Mouse (Mus musculus) heart, embryonic 15.5 days (tissue): ENCODE measurements around the gene Ccdc138. TPM values are rescaled to one million over a fixed set of nuclear protein-coding genes. Genes with fewer than 3 reads are reported as not detected.
A peak's percentile ranks its signal among the peaks of the same experiment; 100 is the strongest.

Experiments used
- ATAC-seq: fragments of 200-750 bp; cut with Nextera tagmentation; replicated peaks from 2 replicates; pipeline ENCODE4 v1.8.0; 2017; ENCODE audit warnings: low read depth, moderate TSS enrichment; ENCODE audit not compliant: insufficient number of reproducible peaks, insufficient read depth, low FRiP score
- H3K27ac ChIP-seq: fragments of 300-500 bp; sonication (generic); 2 replicates; pipeline ENCODE4 v1.5.1; 2015; ENCODE audit warnings: mild to moderate bottlenecking, inconsistent platforms
- H3K27me3 ChIP-seq: fragments of 300-500 bp; sonication (generic); 2 replicates; pipeline ENCODE4 v1.6.1; 2015; ENCODE audit warnings: inconsistent platforms
- H3K36me3 ChIP-seq: fragments of 300-500 bp; sonication (generic); 2 replicates; pipeline ENCODE4 v1.6.1; 2015; ENCODE audit warnings: mild to moderate bottlenecking, inconsistent platforms
- H3K4me1 ChIP-seq: fragments of 300-500 bp; sonication (generic); replicated peaks from 2 replicates; pipeline ENCODE4 v1.6.1; 2015; ENCODE audit warnings: inconsistent platforms
- H3K4me2 ChIP-seq: fragments of 300-500 bp; sonication (generic); 2 replicates; pipeline ENCODE4 v1.6.1; 2015; ENCODE audit warnings: inconsistent platforms, mild to moderate bottlenecking, moderate library complexity
- H3K4me3 ChIP-seq: fragments of 300-500 bp; sonication (generic); 2 replicates; pipeline ENCODE4 v1.5.1; 2015; ENCODE audit warnings: mild to moderate bottlenecking, inconsistent platforms
- H3K9ac ChIP-seq: fragments of 300-500 bp; sonication (generic); 2 replicates; pipeline ENCODE4 v1.6.1; 2015; ENCODE audit warnings: mild to moderate bottlenecking, inconsistent platforms
- H3K9me3 ChIP-seq: fragments of 300-500 bp; sonication (generic); replicated peaks from 2 replicates; pipeline ENCODE4 v1.6.1; 2016; ENCODE audit warnings: inconsistent platforms
- WGBS: fragments of 180-500 bp; shearing (Covaris S2); methylation state at CpG from one replicate; pipeline ENCODE4 v1.1.7; 2015; ENCODE audit warnings: mixed read lengths; 5-methylcytosine and 5-hydroxymethylcytosine counted together
- polyA plus RNA-seq: library from polyadenylated mRNA; unstranded; fragments of >200 nt; fragmentation: Nextera tagmentation; extraction: Ambion mirVana; gene quantifications from 2 replicates; pipeline ENCODE4 v1.2.1, GENCODE M21; 2015

Ccdc138 gene
- polyA plus RNA-seq = 5.8 and 6.5 TPM in 2 replicates

GRCm38 (mm10) chr10:58497320-58498284 is at the start of gene Ccdc138:
Ccdc138 (plus strand) TSS chr10:58497948.
- Histone ChIP-seq H3K9ac (peak within 1 kb of the TSS; percentile 74), H3K27ac (peak within 1 kb of the TSS; percentile 92), H3K4me2 (peak within 1 kb of the TSS; percentile 73), H3K9me3 (no peaks in the 10 kb centered on the region), H3K4me3 (peak within 1 kb of the TSS; percentile 90), H3K4me1 (peaks cover 9% of the 10 kb centered on the region), H3K36me3 (peaks cover 24% of the 10 kb centered on the region), H3K27me3 (no peaks in the 10 kb centered on the region)
- WGBS = 1% methylated on average over 50 of the region's 50 CpGs
- ATAC-seq = peak; percentile 96

GRCm38 (mm10) chr10:58451575-58451974 is 46.2 kb upstream of the Ccdc138 start:
- no peak overlapping the region for H3K27ac ChIP-seq
- no peak for ATAC-seq

DNA sequence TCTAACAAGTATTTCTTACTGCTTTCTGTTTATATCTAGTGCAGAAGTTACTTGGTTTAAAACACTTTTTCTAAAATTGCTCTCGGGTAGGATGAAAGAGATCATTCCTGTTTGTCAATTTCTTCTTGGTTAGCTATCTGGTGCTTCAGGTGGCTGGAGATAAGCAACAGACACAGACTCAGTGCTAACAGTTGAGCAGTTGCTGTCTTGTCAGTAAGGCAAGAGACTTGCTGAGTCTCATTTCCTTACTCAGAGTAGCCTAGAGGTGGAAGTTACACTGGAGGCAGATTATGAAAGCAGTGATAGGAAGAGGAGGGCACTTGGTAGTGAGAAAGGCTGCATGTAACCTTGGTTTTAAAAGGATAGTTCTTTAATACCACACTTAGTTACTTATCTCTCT is 45.6 kb upstream of the Ccdc138 start:
- H3K27ac ChIP-seq = no peak overlapping the region
- H3K9ac ChIP-seq = no peak overlapping the region
- WGBS = 48% methylated on average over 1 of the region's 1 CpGs
- H3K27me3 ChIP-seq = no peaks in the 10 kb centered on the region
- H3K4me2 ChIP-seq = no peak overlapping the region
- ATAC-seq = no peak
- H3K4me1 ChIP-seq = peaks cover 5% of the 10 kb centered on the region; the same call in 1 of the 2 replicates
- H3K36me3 ChIP-seq = peaks cover 29% of the 10 kb centered on the region
- no peak overlapping the region for H3K4me3 ChIP-seq
- H3K9me3 ChIP-seq = no peaks in the 10 kb centered on the region

More at GRCm38 (mm10) chr10:58451575-58451974, 46.2 kb upstream of the Ccdc138 start:
- Histone ChIP-seq H3K36me3 (peaks cover 27% of the 10 kb centered on the region), H3K9me3 (no peaks in the 10 kb centered on the region), H3K4me3 (no peak overlapping the region), H3K27me3 (no peaks in the 10 kb centered on the region), H3K4me2 (no peak overlapping the region), H3K4me1 (peaks cover 5% of the 10 kb centered on the region; the same call in 1 of the 2 replicates), H3K9ac (no peak overlapping the region)

DNA sequence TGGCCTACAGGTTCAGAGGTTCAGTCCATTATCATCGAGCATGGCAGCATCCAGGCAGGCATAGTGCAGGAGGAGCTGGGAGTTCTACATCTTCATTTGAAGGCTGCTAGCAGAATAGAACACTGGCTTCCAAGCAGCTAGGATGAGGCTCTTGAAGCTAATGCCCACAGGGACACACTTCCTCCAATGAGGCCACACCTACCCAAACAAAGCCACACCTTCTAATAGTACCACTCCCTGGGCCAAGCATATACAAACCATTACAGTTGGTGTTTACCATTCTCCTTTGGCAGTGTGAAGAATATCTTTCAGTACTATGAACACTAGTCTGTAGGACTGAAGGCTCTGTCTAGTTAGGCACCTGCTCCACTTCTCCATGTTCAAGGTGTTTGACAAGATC is 37.9 kb upstream of the Ccdc138 start:
- ATAC-seq = no peak
- no peak overlapping the region for H3K4me3 ChIP-seq
- peaks cover 56% of the 10 kb centered on the region for H3K36me3 ChIP-seq
- no peak overlapping the region for H3K27ac ChIP-seq
- no peak overlapping the region for H3K4me2 ChIP-seq
- no peaks in the 10 kb centered on the region for H3K27me3 ChIP-seq
- no peak overlapping the region for H3K9ac ChIP-seq
- H3K9me3 ChIP-seq = no peaks in the 10 kb centered on the region
- 93% methylated on average over 1 of the region's 1 CpGs for WGBS
- no peaks in the 10 kb centered on the region for H3K4me1 ChIP-seq

DNA sequence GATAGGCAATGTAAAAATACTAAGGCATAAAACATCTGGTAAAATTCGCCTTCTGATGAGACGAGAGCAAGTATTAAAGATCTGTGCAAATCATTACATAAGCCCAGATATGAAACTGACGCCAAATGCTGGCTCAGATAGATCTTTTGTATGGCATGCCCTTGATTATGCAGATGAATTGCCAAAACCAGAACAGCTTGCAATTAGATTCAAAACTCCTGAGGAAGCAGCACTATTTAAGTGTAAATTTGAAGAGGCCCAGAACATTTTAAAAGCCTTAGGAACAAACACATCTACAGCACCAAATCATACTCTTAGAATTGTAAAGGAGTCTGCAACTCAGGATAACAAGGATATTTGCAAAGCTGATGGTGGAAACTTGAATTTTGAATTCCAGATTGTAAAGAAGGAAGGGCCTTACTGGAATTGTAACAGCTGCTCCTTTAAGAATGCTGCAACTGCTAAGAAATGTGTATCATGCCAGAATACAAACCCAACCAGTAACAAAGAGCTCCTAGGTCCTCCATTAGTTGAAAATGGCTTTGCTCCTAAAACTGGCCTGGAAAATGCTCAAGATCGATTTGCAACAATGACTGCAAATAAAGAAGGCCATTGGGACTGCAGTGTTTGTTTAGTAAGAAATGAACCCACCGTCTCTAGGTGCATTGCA is 20.5 kb upstream of the Ccdc138 start:
- Histone ChIP-seq H3K36me3 (peaks cover 62% of the 10 kb centered on the region), H3K4me2 (no peak overlapping the region), H3K4me3 (no peak overlapping the region), H3K27ac (no peak overlapping the region), H3K9ac (no peak overlapping the region), H3K27me3 (no peaks in the 10 kb centered on the region), H3K4me1 (no peaks in the 10 kb centered on the region), H3K9me3 (no peaks in the 10 kb centered on the region)
- no peak for ATAC-seq
- WGBS = 91% methylated on average over 5 of the region's 5 CpGs

DNA sequence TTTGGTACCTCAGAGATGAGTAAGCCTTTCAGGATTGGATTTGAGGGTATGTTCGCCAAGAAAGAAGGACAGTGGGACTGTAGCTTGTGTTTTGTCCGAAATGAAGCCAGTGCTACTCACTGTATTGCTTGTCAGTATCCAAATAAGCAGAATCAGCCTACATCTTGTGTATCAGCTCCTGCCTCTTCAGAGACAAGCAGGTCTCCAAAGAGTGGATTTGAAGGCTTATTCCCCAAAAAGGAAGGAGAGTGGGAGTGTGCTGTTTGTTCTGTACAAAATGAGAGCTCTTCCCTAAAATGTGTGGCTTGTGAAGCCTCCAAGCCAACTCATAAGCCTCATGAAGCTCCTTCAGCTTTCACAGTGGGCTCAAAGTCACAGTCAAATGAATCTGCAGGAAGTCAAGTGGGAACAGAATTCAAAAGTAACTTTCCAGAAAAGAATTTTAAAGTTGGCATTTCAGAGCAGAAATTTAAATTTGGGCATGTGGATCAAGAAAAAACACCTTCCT is 19.6 kb upstream of the Ccdc138 start:
- Histone ChIP-seq H3K27ac (no peak overlapping the region), H3K9ac (no peak overlapping the region), H3K4me1 (no peaks in the 10 kb centered on the region), H3K27me3 (no peaks in the 10 kb centered on the region), H3K4me2 (no peak overlapping the region), H3K4me3 (no peak overlapping the region), H3K9me3 (no peaks in the 10 kb centered on the region), H3K36me3 (peaks cover 63% of the 10 kb centered on the region)
- ATAC-seq = no peak
- 88% methylated on average over 2 of the region's 2 CpGs for WGBS

- Histone ChIP-seq H3K9me3 (no peaks in the 10 kb centered on the region), H3K27me3 (no peaks in the 10 kb centered on the region), H3K36me3 (peaks cover 72% of the 10 kb centered on the region), H3K9ac (no peak overlapping the region), H3K27ac (no peak overlapping the region), H3K4me1 (no peaks in the 10 kb centered on the region), H3K4me3 (no peak overlapping the region), H3K4me2 (no peak overlapping the region)
- no peak for ATAC-seq
- 89% methylated on average over 4 of the region's 4 CpGs for WGBS
Measured at GRCm38 (mm10) chr10:58479954-58480490, 17.7 kb upstream of the Ccdc138 start.

- WGBS = 74% methylated on average over 5 of the region's 5 CpGs
- Histone ChIP-seq H3K9me3 (no peaks in the 10 kb centered on the region), H3K36me3 (peaks cover 57% of the 10 kb centered on the region), H3K9ac (no peak overlapping the region), H3K27ac (no peak overlapping the region), H3K4me3 (no peak overlapping the region), H3K4me2 (no peak overlapping the region), H3K27me3 (no peaks in the 10 kb centered on the region), H3K4me1 (no peaks in the 10 kb centered on the region)
- ATAC-seq = no peak
Measured at GRCm38 (mm10) chr10:58491031-58491430, 6.7 kb upstream of the Ccdc138 start.

- H3K9ac ChIP-seq = no peak overlapping the region
- ATAC-seq = no peak
- H3K4me2 ChIP-seq = no peak overlapping the region
- WGBS = 85% methylated on average over 2 of the region's 2 CpGs
- H3K4me3 ChIP-seq = no peak overlapping the region
- H3K27ac ChIP-seq = no peak overlapping the region
- H3K9me3 ChIP-seq = no peaks in the 10 kb centered on the region
- H3K36me3 ChIP-seq = peaks cover 42% of the 10 kb centered on the region
- peaks cover 9% of the 10 kb centered on the region for H3K4me1 ChIP-seq
- H3K27me3 ChIP-seq = no peaks in the 10 kb centered on the region
Measured at GRCm38 (mm10) chr10:58495637-58496036, 2.1 kb upstream of the Ccdc138 start.

GRCm38 (mm10) chr10:58496732-58497131 is 1.0 kb upstream of the Ccdc138 start:
- no peak for ATAC-seq
- no peaks in the 10 kb centered on the region for H3K27me3 ChIP-seq
- no peak overlapping the region for H3K9ac ChIP-seq
- H3K4me1 ChIP-seq = peaks cover 9% of the 10 kb centered on the region
- peak overlapping the region; percentile 92; the same call in 1 of the 2 replicates for H3K27ac ChIP-seq
- peak overlapping the region; percentile 90; the same call in 1 of the 2 replicates for H3K4me3 ChIP-seq
- no peaks in the 10 kb centered on the region for H3K9me3 ChIP-seq
- peaks cover 31% of the 10 kb centered on the region for H3K36me3 ChIP-seq
- H3K4me2 ChIP-seq = peak overlapping the region; percentile 73

- ATAC-seq = no peak
- WGBS = 52% methylated on average over 2 of the region's 2 CpGs
Measured at GRCm38 (mm10) chr10:58498516-58498915, 768 bp downstream of the Ccdc138 start.

More at GRCm38 (mm10) chr10:58498516-58498915, 768 bp downstream of the Ccdc138 start:
- Histone ChIP-seq H3K4me2 (peak overlapping the region; percentile 73), H3K4me1 (peaks cover 9% of the 10 kb centered on the region), H3K27ac (peak overlapping the region; percentile 92), H3K4me3 (peak overlapping the region; percentile 90), H3K9ac (peak overlapping the region; percentile 74), H3K9me3 (no peaks in the 10 kb centered on the region), H3K36me3 (peaks cover 15% of the 10 kb centered on the region), H3K27me3 (no peaks in the 10 kb centered on the region)
